32 mouse cellular contexts compared by ENCODE assay signal in the genomic region with DNA sequence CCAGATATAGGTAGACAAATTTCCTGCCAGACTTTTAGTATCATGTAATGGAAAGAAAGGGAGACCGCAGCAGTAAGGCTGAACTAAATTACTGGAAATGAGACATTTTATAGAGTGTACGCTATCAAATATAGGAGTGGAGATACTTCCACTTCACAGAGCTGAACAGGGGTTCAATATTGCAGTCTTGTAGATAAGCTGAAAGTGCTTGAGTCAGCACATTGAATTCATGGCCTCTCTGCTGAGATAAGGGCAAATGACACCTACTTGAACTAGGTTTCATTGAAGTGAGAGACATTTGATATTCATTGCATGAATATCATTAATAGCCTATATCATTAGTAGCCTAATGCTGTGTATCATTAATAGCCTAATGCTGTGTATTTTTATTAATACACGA.
"Had no signal": no experiment of that assay in that cellular context is flagged by ENCODE, and none has a peak within 500 bp of the region (broad histone marks: within the 10 kb centered on the region; RNA-seq: fewer than 3 reads in every experiment).

No protein-coding gene starts in this region.

- H3K4me2 ChIP-seq: heart, embryonic 11.5 days; heart, embryonic 12.5 days; heart, embryonic 13.5 days; heart, embryonic 15.5 days; hindbrain, embryonic 12.5 days; hindbrain, embryonic 13.5 days; hindbrain, embryonic 14.5 days; hindbrain, embryonic 15.5 days; kidney, embryonic 15.5 days had no signal

- ATAC-seq: hindbrain, embryonic 16.5 days; hindbrain, postnatal 0 days; inflammation-experienced regulatory T-cells, adult 6 months had no signal

- H3K36me3 ChIP-seq: heart, embryonic 10.5 days; heart, embryonic 12.5 days; heart, embryonic 13.5 days; heart, embryonic 15.5 days; hindbrain, embryonic 10.5 days; hindbrain, embryonic 12.5 days; hindbrain, embryonic 13.5 days; hindbrain, embryonic 15.5 days; kidney, embryonic 15.5 days had no signal

- H3K4me3 ChIP-seq: heart, embryonic 10.5 days; heart, embryonic 12.5 days; heart, embryonic 13.5 days; heart, embryonic 15.5 days; hindbrain, embryonic 10.5 days; hindbrain, embryonic 12.5 days; hindbrain, embryonic 13.5 days; hindbrain, embryonic 15.5 days; kidney, embryonic 15.5 days; layer of hippocampus, adult 2 months had no signal

- H3K9me3 ChIP-seq: heart, embryonic 10.5 days; heart, embryonic 12.5 days; heart, embryonic 13.5 days; heart, embryonic 15.5 days; hindbrain, embryonic 10.5 days; hindbrain, embryonic 12.5 days; hindbrain, embryonic 13.5 days; hindbrain, embryonic 15.5 days; kidney, embryonic 15.5 days had no signal

- H3K4me1 ChIP-seq: heart, embryonic 10.5 days; heart, embryonic 12.5 days; heart, embryonic 13.5 days; heart, embryonic 15.5 days; hindbrain, embryonic 10.5 days; hindbrain, embryonic 12.5 days; hindbrain, embryonic 13.5 days; hindbrain, embryonic 15.5 days; kidney, embryonic 15.5 days had no signal

- H3K9ac ChIP-seq: heart, embryonic 12.5 days; heart, embryonic 13.5 days; heart, embryonic 15.5 days; hindbrain, embryonic 12.5 days; hindbrain, embryonic 13.5 days; hindbrain, embryonic 14.5 days; hindbrain, embryonic 15.5 days; kidney, embryonic 15.5 days had no signal

- H3K27me3 ChIP-seq: heart, embryonic 12.5 days; heart, embryonic 13.5 days; heart, embryonic 15.5 days; hindbrain, embryonic 12.5 days; hindbrain, embryonic 13.5 days; hindbrain, embryonic 15.5 days; kidney, embryonic 15.5 days had no signal

- H3K27ac ChIP-seq: heart, embryonic 10.5 days; heart, embryonic 13.5 days; heart, embryonic 15.5 days; hindbrain, embryonic 10.5 days; hindbrain, embryonic 12.5 days; hindbrain, embryonic 13.5 days; hindbrain, embryonic 14.5 days; hindbrain, embryonic 15.5 days; hindbrain, postnatal 0 days; kidney, embryonic 15.5 days; kidney, postnatal 0 days; layer of hippocampus, adult 2 months had no signal

- DNase-seq: heart, postnatal 10 days; heart, postnatal 14 days; heart, postnatal 36 days; heart, postnatal 4 days; kidney, adult 11 months; kidney, adult 18-20 months; kidney, adult 2 months; kidney, adult 8-10 months; kidney, adult 9 months; kidney, postnatal 10 days; kidney, postnatal 14 days; kidney, postnatal 25 days; kidney, postnatal 36 days; kidney, postnatal 4 days; layer of hippocampus, adult 9-11 months; layer of hippocampus, postnatal 36 days had no signal
